Mouse (Mus musculus): Measurements from ENCODE around the gene Dgki.

Dgki gene

DNA sequence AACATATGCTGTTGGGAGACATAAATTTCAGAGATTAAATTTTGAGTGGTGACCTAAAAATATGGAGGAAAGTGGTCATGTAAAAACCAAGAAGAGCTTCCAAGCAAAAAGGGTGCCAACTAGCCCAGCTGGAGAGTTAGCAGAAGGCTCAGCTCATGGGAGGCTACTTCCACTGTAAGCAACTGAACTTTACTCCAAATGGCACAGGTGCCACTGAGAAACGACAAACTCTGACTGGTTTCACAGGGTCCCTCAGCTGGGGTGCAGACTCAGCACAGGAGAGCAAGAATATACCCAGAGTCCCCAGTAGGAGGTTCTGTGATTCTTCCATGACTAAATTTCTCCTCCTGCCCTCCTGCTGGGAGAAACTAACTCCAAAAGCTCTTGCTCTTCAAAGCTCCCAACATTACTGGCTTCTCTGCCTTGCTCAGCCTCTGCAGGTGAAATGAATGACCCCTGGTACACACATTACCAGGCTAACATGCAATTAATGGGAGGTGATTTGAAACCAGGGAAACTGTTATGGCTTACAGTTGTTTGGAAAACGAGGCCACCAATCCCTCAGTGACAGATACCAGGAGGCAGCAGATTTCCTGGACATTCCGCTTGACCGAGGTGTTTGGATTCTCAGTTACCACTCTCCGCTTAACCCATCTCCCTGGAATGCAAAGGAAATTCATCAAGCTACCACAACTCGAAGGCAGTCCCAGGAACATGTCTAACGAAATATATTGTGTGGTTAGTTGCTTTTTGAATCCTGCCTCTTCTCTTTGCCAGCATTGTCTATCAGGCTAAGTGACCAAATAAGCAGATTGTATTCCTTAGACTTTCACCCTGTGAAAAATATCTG, 487.1 kb downstream of the Dgki start:
- CTCF ChIA-PET, result no interaction called here

DNA sequence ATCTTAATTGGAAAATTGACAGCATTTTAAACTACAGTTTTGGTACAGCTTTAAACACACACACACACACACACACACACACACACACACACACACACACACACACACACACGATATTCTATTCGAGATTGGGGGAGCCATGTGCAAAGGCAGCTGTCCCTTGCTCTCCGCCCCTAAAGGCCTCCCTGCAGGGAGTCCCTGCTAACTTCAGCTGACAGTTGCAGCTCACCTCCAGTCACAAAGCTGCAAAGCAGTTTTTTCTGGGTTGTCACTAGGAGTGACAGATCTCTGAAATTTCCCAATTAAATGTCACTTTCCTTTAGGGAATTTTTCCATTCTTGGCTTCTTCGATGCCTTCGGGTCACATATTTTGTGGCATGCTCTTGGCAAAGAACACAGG, 489.5 kb downstream of the Dgki start:
- CTCF ChIA-PET, result no interaction called here

DNA sequence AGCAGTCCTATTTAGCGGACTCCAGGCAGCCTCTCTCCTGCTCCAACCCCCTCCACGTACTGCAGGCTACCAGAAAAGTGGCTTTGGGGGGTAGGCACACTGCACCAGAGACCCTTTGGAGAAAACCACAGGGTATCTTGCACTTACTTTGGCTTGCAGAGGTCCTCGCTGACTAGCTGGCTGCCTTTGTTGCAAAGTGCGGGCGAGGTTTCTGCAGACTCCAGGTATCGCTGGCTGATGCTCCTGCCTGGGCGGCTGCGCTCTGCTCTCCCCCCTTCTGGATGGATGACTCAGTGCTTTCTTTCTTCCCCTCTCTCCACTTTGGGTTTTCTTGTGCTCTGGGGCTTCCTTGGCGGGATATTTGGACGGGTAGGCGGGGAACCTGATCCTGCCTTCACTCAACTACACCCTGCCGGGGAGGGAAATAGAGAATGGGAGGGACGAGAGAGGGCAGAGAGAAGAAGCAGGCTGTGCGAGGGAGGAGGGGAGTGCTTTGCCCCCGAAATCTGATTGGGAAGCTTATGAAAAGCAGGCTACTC, 490.2 kb downstream of the Dgki start, which contains the start of gene Ptn:
Ptn (minus strand) TSS at position 474 of the 539 bp plus-strand sequence.
- CTCF ChIA-PET, result no interaction called here

DNA sequence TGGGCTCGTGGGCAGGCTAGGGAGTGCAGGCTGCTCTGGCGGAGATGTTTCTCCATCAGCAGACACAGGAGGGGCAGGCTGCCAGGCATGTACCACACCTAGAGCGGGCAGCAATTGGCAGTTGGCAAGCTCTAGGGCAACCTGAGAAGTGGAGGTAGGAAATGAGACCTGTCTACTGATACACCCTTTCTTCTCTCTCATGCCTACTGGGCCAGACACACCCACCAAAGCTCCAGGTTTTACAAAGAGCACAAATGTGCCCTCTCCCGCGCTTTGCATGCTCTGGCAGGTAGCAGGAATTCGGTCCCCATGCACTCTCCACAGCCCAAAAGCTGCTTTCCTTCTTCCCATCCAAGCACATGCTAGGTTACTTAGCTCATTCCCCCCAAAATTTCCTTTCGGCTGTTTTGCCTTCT, 490.7 kb downstream of the Dgki start:
- CTCF ChIA-PET, result no interaction called here

DNA sequence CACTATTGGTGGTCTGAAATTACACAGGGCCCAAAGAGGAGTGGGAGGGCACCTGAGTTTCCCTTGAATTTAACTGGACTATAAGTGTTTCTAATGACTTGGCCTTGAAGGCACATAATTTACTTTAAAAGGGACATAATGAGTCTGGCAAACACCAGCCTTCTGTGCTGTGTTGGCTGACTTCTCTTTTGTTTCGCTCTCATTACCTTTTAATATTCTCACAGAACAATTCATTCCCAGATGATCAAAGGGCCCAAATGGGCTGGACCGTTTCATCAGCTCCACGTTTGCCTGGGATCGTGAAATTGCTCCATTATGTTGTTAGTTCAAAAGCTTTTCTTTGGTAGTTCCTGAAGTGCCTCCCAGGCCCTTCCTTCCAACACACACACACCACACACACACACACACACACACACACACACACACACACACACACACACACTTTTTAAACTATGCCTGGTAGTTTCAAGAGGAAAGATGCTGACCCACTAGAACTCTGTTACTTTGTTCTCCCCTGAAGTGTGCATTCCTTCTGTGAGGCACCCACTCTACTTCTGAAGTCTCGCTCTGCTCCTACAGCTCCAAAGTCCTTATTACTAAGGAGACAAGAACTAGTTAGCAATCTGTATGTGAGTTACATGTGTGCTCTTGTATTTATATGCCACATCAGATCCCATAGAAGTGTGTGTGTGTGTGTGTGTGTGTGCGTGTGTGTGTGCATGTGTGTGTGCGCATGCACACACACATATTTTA, 491.5 kb downstream of the Dgki start:
- CTCF ChIA-PET, result no interaction called here

DNA sequence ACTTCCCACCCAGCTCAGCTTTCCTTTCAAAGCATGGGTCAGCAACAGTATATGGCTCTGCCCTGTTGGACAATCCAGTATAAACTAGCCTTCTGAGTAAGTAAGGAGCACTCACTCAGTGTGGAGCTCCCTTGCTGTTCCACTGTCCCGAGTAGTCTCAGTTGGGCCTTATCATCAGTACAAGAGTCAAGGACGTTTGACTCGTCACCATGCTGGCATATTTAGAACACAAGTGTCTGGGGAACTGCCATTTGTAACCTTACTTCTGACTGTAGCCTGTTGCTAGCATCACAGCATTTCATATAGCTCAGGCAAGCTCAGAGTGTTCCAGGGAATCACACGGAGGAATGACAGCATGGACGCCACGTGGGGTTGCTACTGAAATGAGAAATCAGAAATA, 493.1 kb downstream of the Dgki start:
- CTCF ChIA-PET, result no interaction called here

DNA sequence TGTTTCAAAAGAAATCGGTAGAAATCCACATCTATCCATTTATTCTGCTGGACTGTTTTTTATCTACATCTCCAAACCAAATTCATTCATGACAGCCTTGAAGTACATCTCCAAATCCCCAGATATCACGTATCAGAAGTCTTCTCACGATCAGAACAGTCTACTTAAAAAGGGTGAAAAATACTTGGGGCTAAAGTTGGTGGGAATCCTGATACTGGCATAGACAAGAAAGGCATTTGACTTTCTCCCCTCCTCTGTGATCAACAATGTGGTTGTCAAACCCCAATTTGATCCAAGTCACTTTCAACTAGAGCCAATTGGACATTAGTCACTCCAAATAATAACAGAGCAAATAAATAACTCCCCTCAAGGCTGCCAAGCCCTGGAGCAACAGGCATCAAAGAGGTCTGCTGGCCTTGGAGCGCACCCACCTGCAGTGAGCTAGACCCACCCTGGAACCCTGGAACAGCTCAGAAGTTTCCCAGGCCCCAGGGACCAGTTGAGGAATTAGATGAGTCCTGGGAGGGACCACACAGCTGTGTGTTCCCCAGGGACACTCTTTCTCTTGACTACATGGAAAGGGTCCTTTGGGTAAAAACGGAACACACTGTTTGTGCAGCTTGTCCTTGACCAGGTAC, 499.6 kb downstream of the Dgki start:
- CTCF ChIA-PET, result no interaction called here

DNA sequence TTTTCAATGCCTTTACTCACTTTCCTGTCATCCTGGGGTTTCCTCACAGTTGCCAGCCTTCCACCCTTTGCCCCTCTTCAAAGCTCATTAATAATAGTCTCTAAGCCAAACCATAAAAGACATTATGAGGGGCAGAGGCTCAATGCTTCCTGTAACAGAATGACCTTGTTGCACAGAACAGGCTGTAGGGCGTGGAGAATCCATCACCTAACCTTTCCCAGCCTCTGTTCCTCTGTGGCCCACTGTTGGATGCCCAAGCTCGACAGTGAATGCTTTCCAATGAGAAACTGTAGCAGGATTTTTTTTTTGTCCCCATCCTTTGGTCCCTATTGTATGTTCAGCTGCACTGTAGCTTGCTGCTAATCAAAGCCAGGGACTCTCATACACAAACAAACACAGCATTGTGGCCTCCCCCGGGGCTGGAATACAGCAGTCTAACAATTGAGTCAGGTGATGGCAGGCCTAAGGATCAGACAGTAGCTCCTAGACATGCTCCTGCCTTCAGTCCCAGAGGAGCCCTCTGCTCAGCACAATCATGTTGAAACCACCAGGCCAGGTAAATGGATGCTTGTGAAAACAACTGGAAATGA, 502.8 kb downstream of the Dgki start:
- CTCF ChIA-PET, result no interaction called here
